Mouse (Mus musculus) ES-E14 (cell line): ENCODE data around the gene Dusp13.

Experiments used
- CHD2 ChIP-seq: IDR thresholded peaks from 2 replicates; pipeline ENCODE4 v1.6.1; 2014; ENCODE audit warnings: mild to moderate bottlenecking, low read depth, low read length, inconsistent platforms
- HCFC1 ChIP-seq: IDR thresholded peaks from 2 replicates; pipeline ENCODE4 v1.6.1; 2012; ENCODE audit warnings: low read length, inconsistent platforms, borderline replicate concordance; ENCODE audit not compliant: insufficient read depth
- ZNF384 ChIP-seq: IDR thresholded peaks from 2 replicates; pipeline ENCODE4 v1.6.1; 2012; ENCODE audit warnings: low read depth, low read length, inconsistent platforms

DNA sequence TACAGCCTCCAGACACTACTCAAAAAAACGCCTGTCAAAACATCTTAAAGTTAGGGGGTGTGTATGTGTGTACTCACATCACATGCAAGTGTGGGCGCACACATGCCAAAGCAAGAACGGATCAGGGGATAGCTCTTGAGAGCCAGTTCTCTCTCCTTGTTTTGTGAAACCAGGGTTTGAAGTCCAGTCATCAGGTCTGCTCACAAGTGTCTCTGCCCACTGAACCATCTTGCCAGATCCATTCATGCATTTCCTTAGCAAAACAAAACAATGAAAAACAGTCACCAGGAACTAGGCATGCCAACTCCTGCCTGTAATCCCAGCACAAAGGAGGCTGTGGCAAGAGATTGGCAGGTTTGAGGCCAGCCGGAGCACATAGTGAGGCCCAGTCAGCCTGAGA lies 35.5 kb upstream of the Dusp13 start:
- TF ChIP-seq HCFC1 (no peak), CHD2 (no peak), ZNF384 (no peak)
